ENCODE assay signal across 13 mouse cellular contexts in genomic region chr17:13866951-13867351, GRCm38 (mm10).
DNase-seq lines count a peak whose midpoint lies in the region; ATAC-seq and TF ChIP-seq lines count a peak whose summit lies in the region.
"Had no signal": no experiment of that assay in that cellular context is flagged by ENCODE, and none has a peak within 500 bp of the region (broad histone marks: within the 10 kb centered on the region; RNA-seq: fewer than 3 reads in every experiment).

No protein-coding gene starts in this region.

- DNase-seq in liver, adult 2 months (ENCODE audit: extremely low read depth, low read depth, low spot score): peak; percentile 87
- DNase-seq in liver, embryonic 11.5 days (ENCODE audit: low spot score): no peak
- no peak for DNase-seq in adrenal gland, postnatal 10 days
- no peak for DNase-seq in embryo, embryonic 11 days
- DNase-seq: cerebellum, postnatal 36 days; forebrain, postnatal 0 days; liver, embryonic 13.5 days had no signal

- no peak overlapping the region for H3K4me2 ChIP-seq in liver, embryonic 11.5 days
- H3K4me2 ChIP-seq in embryonic facial prominence, embryonic 13.5 days: peak overlapping the region; percentile 51
- peak overlapping the region; percentile 13; the same call in 1 of the 2 replicates for H3K4me2 ChIP-seq in limb, embryonic 15.5 days
- H3K4me2 ChIP-seq in stomach, embryonic 14.5 days (replicated peaks; ENCODE audit: low read depth, low read length): peak overlapping the region; percentile 23; the same call in 1 of the 2 replicates
- H3K4me2 ChIP-seq in heart, embryonic 11.5 days: no peak overlapping the region
- H3K4me2 ChIP-seq: hindbrain, embryonic 14.5 days had no signal

- TF ChIP-seq POLR2A in liver, adult 2 months (IDR thresholded peaks at IDR 0.05; ENCODE audit: extremely low read depth, insufficient read depth, low read length): no peak

- H3K36me3 ChIP-seq in liver, adult 2 months (ENCODE audit: control insufficient read depth, insufficient read depth, low read length): peaks cover 7% of the 10 kb centered on the region; the same call in 1 of the 2 replicates
- peaks cover 8% of the 10 kb centered on the region; the same call in 1 of the 2 replicates for H3K36me3 ChIP-seq in liver, embryonic 11.5 days (ENCODE audit: control insufficient read depth, insufficient read depth, low read length)
- peaks cover 29% of the 10 kb centered on the region for H3K36me3 ChIP-seq in embryonic facial prominence, embryonic 13.5 days
- peaks cover 17% of the 10 kb centered on the region; the same call in 1 of the 2 replicates for H3K36me3 ChIP-seq in limb, embryonic 15.5 days
- peaks cover 2% of the 10 kb centered on the region for H3K36me3 ChIP-seq in stomach, embryonic 14.5 days (ENCODE audit: control insufficient read depth, insufficient read depth, low read length)
- H3K36me3 ChIP-seq in heart, embryonic 11.5 days (ENCODE audit: control insufficient read depth, insufficient read depth, low read length): peaks cover 8% of the 10 kb centered on the region
- H3K36me3 ChIP-seq: liver, embryonic 13.5 days had no signal

- TF ChIP-seq CTCF in liver, adult 2 months (IDR thresholded peaks at IDR 0.05; ENCODE audit: low read depth, low read length): no peak

- no peaks in the 10 kb centered on the region for H3K9me3 ChIP-seq in liver, embryonic 11.5 days (ENCODE audit: control insufficient read depth, low read length)
- H3K9me3 ChIP-seq in embryonic facial prominence, embryonic 13.5 days: no peaks in the 10 kb centered on the region
- no peaks in the 10 kb centered on the region for H3K9me3 ChIP-seq in limb, embryonic 15.5 days
- H3K9me3 ChIP-seq in stomach, embryonic 14.5 days (ENCODE audit: control insufficient read depth, low read depth, low read length): no peaks in the 10 kb centered on the region
- H3K9me3 ChIP-seq in heart, embryonic 11.5 days (replicated peaks; ENCODE audit: control insufficient read depth, low read length): no peaks in the 10 kb centered on the region
- H3K9me3 ChIP-seq: liver, embryonic 13.5 days had no signal

- ATAC-seq in liver, embryonic 11.5 days (replicated peaks; ENCODE audit: low FRiP score): no peak
- no peak for ATAC-seq in embryonic facial prominence, embryonic 13.5 days (ENCODE audit: insufficient number of reproducible peaks, insufficient read depth, low FRiP score, low TSS enrichment, low read depth)
- no peak for ATAC-seq in limb, embryonic 15.5 days (ENCODE audit: insufficient number of reproducible peaks, low FRiP score, low TSS enrichment, low read depth)
- no peak for ATAC-seq in stomach, embryonic 14.5 days (ENCODE audit: insufficient number of reproducible peaks, insufficient read depth, low FRiP score, low read depth)
- no peak for ATAC-seq in heart, embryonic 11.5 days (replicated peaks; ENCODE audit: insufficient number of reproducible peaks, low FRiP score, low TSS enrichment)
- ATAC-seq: forebrain, postnatal 0 days had no signal

- H3K4me1 ChIP-seq in liver, adult 2 months (ENCODE audit: control insufficient read depth, insufficient read depth, low read length): peaks cover 5% of the 10 kb centered on the region
- no peaks in the 10 kb centered on the region for H3K4me1 ChIP-seq in liver, embryonic 11.5 days (replicated peaks; ENCODE audit: control insufficient read depth, insufficient read depth, low read length)
- H3K4me1 ChIP-seq in embryonic facial prominence, embryonic 13.5 days: peaks cover 12% of the 10 kb centered on the region
- H3K4me1 ChIP-seq in limb, embryonic 15.5 days: peaks cover 10% of the 10 kb centered on the region; the same call in 1 of the 2 replicates
- H3K4me1 ChIP-seq in stomach, embryonic 14.5 days (ENCODE audit: control insufficient read depth, insufficient read depth, low read length): no peaks in the 10 kb centered on the region
- H3K4me1 ChIP-seq in heart, embryonic 11.5 days (ENCODE audit: control insufficient read depth, insufficient read depth, low read length): no peaks in the 10 kb centered on the region

- H3K9ac ChIP-seq in liver, adult 2 months (ENCODE audit: low read depth, low read length): no peak overlapping the region; the same call in 1 of the 2 replicates
- H3K9ac ChIP-seq in liver, embryonic 11.5 days (ENCODE audit: low read depth, low read length): no peak overlapping the region
- 0 out of 2 replicates have a peak overlapping the region, but pooled peaks have one; percentile 12 for H3K9ac ChIP-seq in embryonic facial prominence, embryonic 13.5 days
- H3K9ac ChIP-seq in limb, embryonic 15.5 days: no peak overlapping the region
- H3K9ac ChIP-seq in stomach, embryonic 14.5 days (replicated peaks; ENCODE audit: low read depth, low read length): no peak overlapping the region
- no peak overlapping the region for H3K9ac ChIP-seq in heart, embryonic 11.5 days (ENCODE audit: low read depth, low read length)
- H3K9ac ChIP-seq: forebrain, postnatal 0 days; hindbrain, embryonic 14.5 days; liver, embryonic 13.5 days had no signal

- H3K79me2 ChIP-seq in liver, adult 2 months (ENCODE audit: control insufficient read depth, insufficient read depth, low read length): peaks cover 5% of the 10 kb centered on the region; the same call in 1 of the 2 replicates

- 20% methylated on average over 3 of the region's 3 CpGs for WGBS in liver, adult 2 months
- WGBS in liver, embryonic 11.5 days: 70% methylated on average over 3 of the region's 3 CpGs
- WGBS in embryonic facial prominence, embryonic 13.5 days: 35% methylated on average over 3 of the region's 3 CpGs
- 40% methylated on average over 3 of the region's 3 CpGs for WGBS in limb, embryonic 15.5 days
- WGBS in stomach, embryonic 14.5 days: 51% methylated on average over 3 of the region's 3 CpGs
- 83% methylated on average over 3 of the region's 3 CpGs for WGBS in heart, embryonic 11.5 days (ENCODE audit: insufficient replicate concordance)

- peak overlapping the region; percentile 85 for H3K27ac ChIP-seq in liver, adult 2 months (replicated peaks; ENCODE audit: insufficient read depth, low read depth, low read length)
- no peak overlapping the region for H3K27ac ChIP-seq in liver, embryonic 11.5 days (ENCODE audit: low read depth, low read length)
- peak overlapping the region; percentile 85 for H3K27ac ChIP-seq in embryonic facial prominence, embryonic 13.5 days
- peak overlapping the region; percentile 77 for H3K27ac ChIP-seq in limb, embryonic 15.5 days
- peak overlapping the region; percentile 61; the same call in 1 of the 2 replicates for H3K27ac ChIP-seq in stomach, embryonic 14.5 days (ENCODE audit: low read length)
- no peak overlapping the region for H3K27ac ChIP-seq in heart, embryonic 11.5 days (ENCODE audit: low read depth, low read length)
- H3K27ac ChIP-seq: hindbrain, embryonic 14.5 days; liver, embryonic 13.5 days had no signal

- no peak overlapping the region for H3K4me3 ChIP-seq in liver, adult 2 months (ENCODE audit: insufficient read depth, low read depth, low read length)
- H3K4me3 ChIP-seq in liver, embryonic 11.5 days (ENCODE audit: low read depth, low read length): no peak overlapping the region
- peak overlapping the region; percentile 11 for H3K4me3 ChIP-seq in embryonic facial prominence, embryonic 13.5 days
- no peak overlapping the region for H3K4me3 ChIP-seq in limb, embryonic 15.5 days
- H3K4me3 ChIP-seq in stomach, embryonic 14.5 days (ENCODE audit: low read depth, low read length): no peak overlapping the region
- no peak overlapping the region for H3K4me3 ChIP-seq in heart, embryonic 11.5 days (ENCODE audit: low read depth, low read length)
- H3K4me3 ChIP-seq: liver, embryonic 13.5 days had no signal

- no peaks in the 10 kb centered on the region for H3K27me3 ChIP-seq in liver, adult 2 months (ENCODE audit: control insufficient read depth, insufficient read depth, low read length)
- no peaks in the 10 kb centered on the region for H3K27me3 ChIP-seq in liver, embryonic 11.5 days (replicated peaks; ENCODE audit: control insufficient read depth, insufficient read depth, low read length)
- H3K27me3 ChIP-seq in embryonic facial prominence, embryonic 13.5 days: no peaks in the 10 kb centered on the region
- no peaks in the 10 kb centered on the region for H3K27me3 ChIP-seq in limb, embryonic 15.5 days
- no peaks in the 10 kb centered on the region for H3K27me3 ChIP-seq in stomach, embryonic 14.5 days (ENCODE audit: control insufficient read depth, insufficient read depth, low read length)
- H3K27me3 ChIP-seq in heart, embryonic 11.5 days (ENCODE audit: control insufficient read depth, insufficient read depth, low read length): no peaks in the 10 kb centered on the region
- H3K27me3 ChIP-seq: CH12.LX; liver, embryonic 13.5 days had no signal

Comparison
In these comparisons a context has a peak if more than half of its experiments do, and no peak if none do; other contexts are left out.
1. H3K27ac ChIP-seq: peak in liver, adult 2 months (single experiment), embryonic facial prominence, embryonic 13.5 days (single experiment), limb, embryonic 15.5 days (single experiment) and stomach, embryonic 14.5 days (single experiment); none in liver, embryonic 11.5 days (single experiment) and heart, embryonic 11.5 days (single experiment).
2. H3K4me2 ChIP-seq: peak in embryonic facial prominence, embryonic 13.5 days (single experiment), limb, embryonic 15.5 days (single experiment) and stomach, embryonic 14.5 days (single experiment); none in liver, embryonic 11.5 days (single experiment) and heart, embryonic 11.5 days (single experiment).